Mouse (Mus musculus) left cerebral cortex, postnatal 25 days (tissue): Measurements from ENCODE around the gene Olfr1507. TPM values are rescaled to one million over a fixed set of nuclear protein-coding genes. Genes with fewer than 3 reads are reported as not detected.
A peak's percentile ranks its signal among the peaks of the same experiment; 100 is the strongest.

Source experiments
- DNase-seq, 2 experiments: peaks; one replicate each; pipeline ENCODE4 v3.0.0; 2022; ENCODE audit warnings: low spot score in 2 of 2, mixed read lengths in 1 of 2
- intact Hi-C: fragments of 180-260 bp; cut with DNase I; formaldehyde crosslinking; loops from one replicate; pipeline ENCODE4 v1.15.1; 2025
- total RNA-seq, 2 experiments: library from RNA; stranded (reverse); gene quantifications; 2 replicates each; pipeline ENCODE4 v1.2.3; 2021

The Olfr1507 gene
- not detected for total RNA-seq

- no peak for DNase-seq
- intact Hi-C loops, result no loop called here
Observed at GRCm38 (mm10) chr14:52495516-52495915, at the start of gene Olfr1507. Gene Olfr1507 (minus strand): TSS chr14:52495749.

DNA sequence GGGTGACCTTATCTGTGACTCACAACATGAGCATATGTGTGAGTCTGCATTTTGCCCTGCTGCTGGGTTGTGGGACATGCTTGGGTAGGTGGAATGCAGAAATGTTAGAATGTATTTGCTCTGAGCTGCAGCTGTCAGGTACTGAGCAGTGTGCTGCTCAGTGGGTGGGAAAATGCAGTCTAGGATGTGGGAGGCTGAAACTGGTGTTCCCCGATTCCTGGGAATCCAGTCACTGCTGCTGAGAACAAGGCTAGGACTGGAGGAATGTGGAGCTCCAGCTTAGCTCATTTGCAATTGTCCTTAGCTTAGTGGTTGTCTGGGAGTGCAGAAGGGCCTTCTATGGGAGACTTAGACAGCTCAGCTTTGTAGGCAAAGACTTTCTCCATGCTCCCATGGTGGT lies 37.8 kb upstream of the Olfr1507 start:
- intact Hi-C loops, result no loop called here
- peak in 1 of 2 experiments; percentile 25 for DNase-seq

DNA sequence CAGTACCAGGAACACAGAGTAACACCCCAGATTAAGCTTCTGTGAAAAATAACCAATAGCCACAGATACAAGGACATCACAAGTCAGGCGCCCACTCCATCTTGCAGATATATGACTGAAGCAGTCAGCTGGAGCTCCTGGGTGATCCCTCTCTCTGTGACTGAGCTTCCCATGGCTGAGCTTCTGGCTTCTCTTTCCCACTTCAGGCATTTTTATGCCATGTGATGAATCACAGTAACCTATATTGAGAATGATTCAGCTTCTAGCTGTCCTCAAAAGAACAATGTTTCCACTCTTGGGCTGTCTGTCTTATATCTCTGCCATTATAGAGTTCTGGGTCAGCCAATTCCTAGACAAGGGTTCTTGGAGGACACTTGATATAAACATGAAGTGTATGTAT lies 29.4 kb upstream of the Olfr1507 start:
- DNase-seq, result peak in 1 of 2 experiments; percentile 2
- intact Hi-C loops, result no loop called here

DNA sequence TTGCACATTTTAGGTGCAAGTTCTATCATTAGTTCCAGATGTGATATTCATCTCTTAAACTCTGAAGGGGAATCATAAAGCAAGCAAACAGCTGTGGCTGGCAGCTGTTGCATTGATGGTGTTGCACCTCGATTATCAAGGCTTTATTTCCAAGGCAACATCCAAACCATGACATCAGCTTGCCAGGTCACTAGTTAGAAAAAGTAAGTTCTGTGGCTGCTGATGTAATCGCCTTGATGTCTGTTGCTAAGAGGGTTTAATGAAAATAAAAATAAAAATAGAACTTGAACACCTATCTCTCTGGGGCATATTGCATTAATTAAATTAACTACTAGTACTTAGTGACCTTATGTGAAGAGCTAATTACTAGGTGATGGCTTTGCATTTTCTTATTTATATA lies 28.2 kb downstream of the Olfr1507 start, which contains the start of gene Olfr1508:
Olfr1508 (minus strand) TSS at position 101 of the 400 bp plus-strand sequence.
- intact Hi-C loops, result no loop called here
- no peak for DNase-seq

GRCm38 (mm10) chr14:52465738-52466137 lies 29.8 kb downstream of the Olfr1507 start:
- intact Hi-C loops, result no loop called here
- no peak for DNase-seq

DNA sequence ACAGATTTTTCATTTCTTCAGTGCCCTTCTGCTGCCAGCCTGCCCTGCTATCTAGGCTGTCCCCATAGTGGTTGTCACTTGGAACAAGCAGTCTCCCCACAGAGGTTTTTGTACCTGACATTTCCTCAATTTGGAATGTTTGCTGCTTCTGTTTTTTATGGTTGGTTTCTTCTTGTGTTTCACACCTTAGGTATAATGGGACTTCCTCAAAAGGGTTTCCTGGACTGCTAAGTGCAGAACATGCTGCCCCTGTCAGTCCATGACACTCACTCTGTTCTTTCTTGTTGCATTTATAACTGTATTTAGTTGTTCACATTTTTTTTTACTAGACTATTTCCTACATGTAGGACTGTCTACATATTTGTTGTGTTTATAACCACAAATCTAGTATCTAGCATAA lies 33.6 kb downstream of the Olfr1507 start:
- no peak for DNase-seq
- intact Hi-C loops, result no loop called here

GRCm38 (mm10) chr14:52451138-52451537 lies 44.4 kb downstream of the Olfr1507 start:
- DNase-seq, result no peak
- intact Hi-C loops, result no loop called here

- intact Hi-C loops, result no loop called here
Observed at GRCm38 (mm10) chr14:52442690-52443089, 52.9 kb downstream of the Olfr1507 start, which contains the start of gene Olfr1509. Gene Olfr1509 (plus strand): TSS chr14:52442990.

More at GRCm38 (mm10) chr14:52442690-52443089, 52.9 kb downstream of the Olfr1507 start, which contains the start of gene Olfr1509:
- DNase-seq, result no peak

Other genes with a start within 250 kb of the Olfr1507 start
- gene Chd8, start 238.0 kb downstream of the Olfr1507 start, total RNA-seq, result 100 to 1,000 TPM; 115 to 122 TPM
- 10 to 100 TPM; 65.5 to 66.8 TPM for gene Tox4, start 216.6 kb downstream of the Olfr1507 start, total RNA-seq
- gene Rab2b, start 216.2 kb downstream of the Olfr1507 start, total RNA-seq, result 10 to 100 TPM; 30.9 to 32.4 TPM
- 10 to 100 TPM; 39.8 to 41.5 TPM for gene Mettl3, start 190.6 kb downstream of the Olfr1507 start, total RNA-seq
- 10 to 100 TPM; 32.3 to 33.4 TPM for gene Sall2, start 167.0 kb downstream of the Olfr1507 start, total RNA-seq
- not detected for gene Olfr1513, start 139.3 kb downstream of the Olfr1507 start, total RNA-seq
- not detected for gene Olfr1512, start 116.6 kb downstream of the Olfr1507 start, total RNA-seq
- not detected for gene Olfr1511, start 98.4 kb downstream of the Olfr1507 start, total RNA-seq
- not detected for gene Olfr1510, start 81.4 kb downstream of the Olfr1507 start, total RNA-seq
- gene Olfr1509, start 52.8 kb downstream of the Olfr1507 start, total RNA-seq, result not detected
- not detected for gene Olfr1508, start 28.3 kb downstream of the Olfr1507 start, total RNA-seq